Mouse (Mus musculus) bone marrow macrophage, adult 2 months (primary cell): Measurements from ENCODE around the gene Myocd. TPM values are rescaled to one million over a fixed set of nuclear protein-coding genes. Genes with fewer than 3 reads are reported as not detected.

ENCODE experiments used
- H3K27ac ChIP-seq: 2 replicates; pipeline ENCODE4 v1.5.1; 2012; ENCODE audit warnings: low read depth, low read length; ENCODE audit not compliant: insufficient read depth
- H3K4me1 ChIP-seq: 2 replicates; pipeline ENCODE4 v1.6.1; 2012; ENCODE audit warnings: low read length; ENCODE audit not compliant: control insufficient read depth, insufficient read depth
- H3K4me3 ChIP-seq: 2 replicates; pipeline ENCODE4 v1.5.1; 2012; ENCODE audit warnings: mild to moderate bottlenecking, low read length, moderate library complexity; ENCODE audit not compliant: insufficient read depth
- CTCF ChIP-seq: IDR thresholded peaks from 2 replicates; pipeline ENCODE4 v1.5.1; 2012; ENCODE audit warnings: low read depth, mild to moderate bottlenecking, low read length, moderate library complexity
- POLR2A ChIP-seq: IDR thresholded peaks from 2 replicates; pipeline ENCODE4 v1.6.1; 2012; ENCODE audit warnings: mild to moderate bottlenecking, low read depth, low read length, borderline replicate concordance
- polyA plus RNA-seq: library from polyadenylated mRNA; stranded (reverse); fragments of >200 nt; gene quantifications from 2 replicates; pipeline ENCODE4 v1.2.4, GENCODE M21; 2012; ENCODE audit not compliant: missing spikeins, insufficient read depth, insufficient read length

Myocd gene
- polyA plus RNA-seq, 1 experiment: not detected

DNA sequence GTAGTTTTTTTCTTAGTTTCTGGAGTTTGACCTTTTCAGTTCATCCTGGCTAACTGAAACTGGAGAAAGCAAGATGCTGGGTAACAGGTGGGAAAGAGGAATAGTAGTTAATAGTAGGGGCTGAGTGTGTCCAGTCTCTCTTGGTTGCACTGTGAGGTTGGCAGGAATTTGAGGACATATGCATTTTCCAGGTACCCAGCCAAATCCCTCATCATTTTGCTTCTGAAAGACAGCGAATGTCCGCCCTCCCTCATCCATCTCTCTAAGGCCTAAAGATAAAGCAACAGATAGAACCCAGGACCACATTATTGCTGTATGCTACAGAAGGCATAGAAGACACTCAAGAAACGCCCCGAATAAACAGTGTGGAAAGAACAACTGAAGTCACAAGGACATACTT lies 10.8 kb downstream of the Myocd start:
- Histone ChIP-seq H3K4me3 (no peak overlapping the region), H3K27ac (no peak overlapping the region), H3K4me1 (no peaks in the 10 kb centered on the region)
- TF ChIP-seq POLR2A (no peak), CTCF (no peak)

GRCm38 (mm10) chr11:65256143-65256542 lies 13.6 kb downstream of the Myocd start:
- no peak for TF ChIP-seq POLR2A
- TF ChIP-seq CTCF: no peak
- no peak overlapping the region for H3K4me3 ChIP-seq

GRCm38 (mm10) chr11:65255564-65255963 lies 14.2 kb downstream of the Myocd start:
- TF ChIP-seq POLR2A (no peak), CTCF (no peak)
- no peak overlapping the region for H3K27ac ChIP-seq

More at GRCm38 (mm10) chr11:65256143-65256542, 13.6 kb downstream of the Myocd start:
- Histone ChIP-seq H3K4me1 (no peaks in the 10 kb centered on the region), H3K27ac (no peak overlapping the region)

GRCm38 (mm10) chr11:65250366-65250765 lies 19.4 kb downstream of the Myocd start:
- H3K4me1 ChIP-seq: no peaks in the 10 kb centered on the region
- no peak overlapping the region for H3K4me3 ChIP-seq
- TF ChIP-seq CTCF (no peak), POLR2A (no peak)
- H3K27ac ChIP-seq: no peak overlapping the region

More at GRCm38 (mm10) chr11:65255564-65255963, 14.2 kb downstream of the Myocd start:
- no peaks in the 10 kb centered on the region for H3K4me1 ChIP-seq
- no peak overlapping the region for H3K4me3 ChIP-seq

DNA sequence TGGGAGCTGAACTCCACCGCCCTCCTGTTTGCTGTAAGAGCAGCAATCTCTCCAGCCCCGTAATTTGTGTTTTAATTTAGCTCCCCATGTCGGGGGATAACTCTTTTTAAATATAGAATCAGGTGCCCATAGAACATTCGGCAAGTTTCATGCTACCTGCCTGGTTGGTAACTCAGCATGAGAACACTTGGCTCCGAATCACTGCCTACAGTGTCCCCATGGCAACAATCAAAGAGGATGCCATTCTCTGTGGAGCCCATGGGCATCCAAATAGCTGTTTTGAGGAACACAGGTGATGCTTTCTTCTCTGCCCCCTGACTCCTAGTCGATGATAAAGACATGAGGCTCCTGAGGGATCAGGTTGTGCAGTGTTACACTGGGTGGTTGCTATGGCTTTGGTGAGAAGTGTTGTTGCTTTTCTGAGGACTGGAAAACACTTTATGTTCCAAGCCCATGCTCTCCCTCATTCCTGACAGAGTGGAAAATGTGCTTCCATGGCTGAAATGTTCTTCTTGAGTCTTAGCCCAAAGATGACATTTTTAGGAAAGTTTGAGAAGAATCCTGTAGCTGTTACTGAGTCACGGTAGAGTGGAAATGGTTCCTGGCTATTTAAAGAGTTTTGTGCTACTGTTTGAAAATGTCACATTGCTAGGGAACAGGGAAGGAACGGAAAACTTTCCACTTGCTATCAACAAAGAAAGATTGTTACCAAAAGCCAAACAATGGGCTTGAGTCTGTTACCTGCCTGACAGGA lies 23.3 kb downstream of the Myocd start:
- Histone ChIP-seq H3K27ac (no peak overlapping the region), H3K4me3 (no peak overlapping the region), H3K4me1 (no peaks in the 10 kb centered on the region)
- TF ChIP-seq CTCF (no peak), POLR2A (no peak)

GRCm38 (mm10) chr11:65243593-65243992 lies 26.2 kb downstream of the Myocd start:
- no peak for TF ChIP-seq POLR2A
- no peak for TF ChIP-seq CTCF
- H3K4me1 ChIP-seq: no peaks in the 10 kb centered on the region

GRCm38 (mm10) chr11:65240521-65240920 lies 29.3 kb downstream of the Myocd start:
- Histone ChIP-seq H3K27ac (no peak overlapping the region), H3K4me1 (no peaks in the 10 kb centered on the region), H3K4me3 (no peak overlapping the region)
- no peak for TF ChIP-seq CTCF
- no peak for TF ChIP-seq POLR2A

More at GRCm38 (mm10) chr11:65243593-65243992, 26.2 kb downstream of the Myocd start:
- no peak overlapping the region for H3K27ac ChIP-seq
- H3K4me3 ChIP-seq: no peak overlapping the region

DNA sequence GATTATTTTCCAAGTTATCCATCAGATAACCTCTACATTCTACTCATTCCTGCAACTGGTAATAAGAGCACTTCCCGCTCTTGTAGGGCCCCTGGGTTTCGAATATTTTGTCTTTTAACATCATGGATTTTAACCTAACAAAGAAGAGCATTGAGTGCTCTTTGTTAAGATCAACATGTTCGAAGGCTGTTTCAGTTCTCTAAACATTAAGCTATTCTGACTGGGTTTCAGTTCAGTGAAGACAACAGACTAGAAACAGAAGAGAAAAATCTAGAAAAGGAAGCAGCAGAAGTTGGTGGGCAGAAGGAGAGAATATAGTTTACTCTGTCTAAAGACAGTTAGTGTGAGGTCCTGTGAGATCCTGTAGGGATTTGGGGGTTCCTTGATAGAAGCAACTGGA lies 31.9 kb downstream of the Myocd start:
- TF ChIP-seq CTCF (no peak), POLR2A (no peak)
- Histone ChIP-seq H3K27ac (no peak overlapping the region), H3K4me1 (no peaks in the 10 kb centered on the region), H3K4me3 (no peak overlapping the region)

DNA sequence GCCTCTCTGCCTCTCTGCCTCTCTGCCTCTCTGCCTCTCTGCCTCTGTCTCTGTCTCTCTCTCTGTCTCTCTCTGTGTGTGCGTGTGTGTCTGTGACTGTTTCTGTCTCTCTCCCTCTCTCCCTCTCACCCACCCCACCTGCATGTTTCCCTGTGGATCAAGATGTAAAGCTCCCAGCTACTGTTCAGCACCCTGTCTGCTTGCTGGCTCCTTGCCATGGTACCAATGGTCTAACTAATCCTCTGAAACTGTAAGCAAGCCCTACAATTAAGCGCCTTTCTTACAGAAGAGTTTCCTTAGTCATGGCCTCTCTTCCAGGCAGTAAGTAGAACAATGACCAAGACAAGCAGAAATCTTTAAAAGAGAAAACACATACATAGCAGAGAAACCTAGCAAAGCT lies 32.9 kb downstream of the Myocd start:
- H3K4me1 ChIP-seq: no peaks in the 10 kb centered on the region
- no peak overlapping the region for H3K4me3 ChIP-seq
- H3K27ac ChIP-seq: no peak overlapping the region
- TF ChIP-seq POLR2A (no peak), CTCF (no peak)

GRCm38 (mm10) chr11:65235374-65235773 lies 34.4 kb downstream of the Myocd start:
- H3K4me1 ChIP-seq: no peaks in the 10 kb centered on the region
- no peak overlapping the region for H3K4me3 ChIP-seq

More at GRCm38 (mm10) chr11:65235374-65235773, 34.4 kb downstream of the Myocd start:
- no peak overlapping the region for H3K27ac ChIP-seq
- TF ChIP-seq POLR2A (no peak), CTCF (no peak)
